Mouse (Mus musculus): Measurements from ENCODE around the gene Barhl1.

Barhl1 gene

DNA sequence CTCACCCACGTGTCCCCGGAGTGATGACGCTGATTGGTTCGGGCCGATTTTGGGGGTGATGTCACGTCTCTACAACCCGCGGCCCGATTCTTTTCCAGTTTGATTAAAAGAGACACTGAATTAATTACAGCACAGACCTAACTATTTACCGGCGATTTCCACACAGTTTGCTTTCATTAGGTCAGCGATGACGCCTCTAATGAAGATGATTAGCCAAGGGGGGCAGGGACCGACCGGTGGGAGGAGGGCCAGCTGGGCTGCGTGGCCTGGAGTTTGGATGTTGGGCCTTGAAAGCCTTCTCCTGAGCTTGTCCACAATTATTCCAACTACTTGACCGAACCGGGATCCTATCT, at the start of gene Barhl1:
TSS of gene Barhl1 (minus strand) at position 156 of the 353 bp plus-strand sequence.
- no peak for TF ChIP-seq GATA4 (IDR thresholded peaks at IDR 0.05; ENCODE audit: insufficient replicate concordance, low read length)

- no peak for TF ChIP-seq GATA4 (IDR thresholded peaks at IDR 0.05; ENCODE audit: insufficient replicate concordance, low read length)
These were observed 47.1 kb upstream of the Barhl1 start for GRCm38 (mm10) chr2:28963565-28963964.

DNA sequence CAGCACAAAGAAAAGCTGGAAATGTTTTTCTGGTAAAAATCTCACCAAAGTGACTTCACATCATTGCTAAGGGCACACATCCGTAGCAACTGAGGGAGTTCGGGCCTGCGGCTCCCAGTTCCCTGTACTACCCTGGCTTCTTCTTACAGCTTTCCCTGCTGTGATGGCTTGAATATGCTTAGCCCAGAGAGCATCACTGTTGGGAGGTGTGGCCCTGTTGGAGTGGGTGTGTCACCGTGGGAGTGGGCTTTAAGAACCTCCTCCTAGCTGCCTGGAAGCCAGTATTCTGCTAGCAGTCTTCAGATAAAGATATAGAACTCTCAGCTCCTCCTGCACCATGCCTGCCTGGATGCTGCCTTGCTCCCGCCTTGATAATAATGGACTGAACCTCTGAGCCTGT, 45.2 kb upstream of the Barhl1 start:
- no peak for TF ChIP-seq GATA4 (IDR thresholded peaks at IDR 0.05; ENCODE audit: insufficient replicate concordance, low read length)

DNA sequence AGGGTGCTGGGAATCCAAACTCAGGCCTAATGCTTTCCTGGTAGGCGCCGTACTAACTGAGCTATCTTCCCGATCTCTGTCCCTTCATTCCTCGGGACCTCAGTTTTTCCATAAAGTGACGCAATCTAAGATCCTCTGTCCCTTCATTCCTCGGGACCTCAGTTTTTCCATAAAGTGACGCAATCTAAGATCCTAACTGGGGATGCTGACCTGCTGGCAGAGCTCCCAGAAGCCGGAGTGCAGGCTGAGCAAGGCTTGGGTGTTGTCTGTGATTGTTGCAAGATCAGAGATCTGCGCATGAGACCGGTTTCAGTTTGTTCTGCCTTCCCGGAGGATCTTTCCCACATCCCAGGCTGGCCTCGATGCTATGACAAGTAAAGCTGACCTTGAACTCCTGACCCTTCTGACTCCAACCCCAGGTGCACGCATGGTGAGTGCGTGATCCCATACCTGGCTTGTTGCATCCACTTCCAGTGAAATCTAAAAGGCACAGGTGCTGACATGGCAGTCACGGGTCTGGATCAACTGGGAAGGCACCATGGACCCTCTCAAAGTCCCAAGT, 44.6 kb upstream of the Barhl1 start:
- no peak for TF ChIP-seq GATA4 (IDR thresholded peaks at IDR 0.05; ENCODE audit: insufficient replicate concordance, low read length)

DNA sequence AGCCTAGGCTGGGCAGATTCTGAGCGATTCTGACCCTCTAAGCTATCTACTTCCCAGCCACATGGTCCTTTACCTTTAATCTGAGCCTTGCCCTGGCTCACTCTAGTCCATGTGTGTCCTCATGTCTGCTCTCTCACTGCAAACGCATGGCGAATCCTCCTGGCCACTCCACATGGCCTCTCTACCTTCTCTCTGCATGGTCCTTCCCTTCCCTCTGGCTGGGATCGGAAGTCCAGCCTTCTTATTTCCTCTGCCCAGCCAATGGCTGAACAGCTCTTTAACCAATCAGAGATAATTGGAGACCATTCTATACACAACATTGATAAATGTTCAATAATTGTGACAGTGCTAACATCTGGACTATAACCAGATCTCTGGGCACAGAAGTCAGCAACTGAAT, 40.4 kb upstream of the Barhl1 start:
- no peak for TF ChIP-seq GATA4 (IDR thresholded peaks at IDR 0.05; ENCODE audit: insufficient replicate concordance, low read length)

- TF ChIP-seq GATA4 (IDR thresholded peaks at IDR 0.05; ENCODE audit: insufficient replicate concordance, low read length) = no peak
These were observed 38.1 kb upstream of the Barhl1 start for GRCm38 (mm10) chr2:28954595-28954994.

DNA sequence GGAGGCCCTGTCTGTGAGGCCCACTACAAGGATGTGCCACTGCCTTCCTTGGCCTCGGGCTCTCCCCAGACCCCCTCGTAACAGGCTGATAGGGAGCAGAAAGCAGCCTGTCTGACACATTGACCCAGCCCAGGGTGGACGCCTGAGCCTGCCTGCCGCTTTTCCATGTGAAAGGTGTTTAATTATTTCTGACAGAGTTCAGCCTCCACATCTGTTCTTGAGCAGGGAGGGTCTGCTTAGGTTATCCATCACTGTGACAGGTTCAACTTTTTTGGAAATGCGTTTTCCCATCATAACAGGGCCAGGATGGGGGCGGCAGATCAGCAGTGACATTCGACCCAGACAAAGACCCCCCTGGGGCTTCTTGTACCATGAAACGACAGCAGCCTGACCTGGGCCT, 36.5 kb upstream of the Barhl1 start:
- TF ChIP-seq GATA4 (IDR thresholded peaks at IDR 0.05; ENCODE audit: insufficient replicate concordance, low read length) = no peak

GRCm38 (mm10) chr2:28946312-28946711, 29.8 kb upstream of the Barhl1 start:
- TF ChIP-seq GATA4 (IDR thresholded peaks at IDR 0.05; ENCODE audit: insufficient replicate concordance, low read length) = no peak

GRCm38 (mm10) chr2:28945388-28945787, 28.9 kb upstream of the Barhl1 start:
- TF ChIP-seq GATA4 (IDR thresholded peaks at IDR 0.05; ENCODE audit: insufficient replicate concordance, low read length) = no peak

DNA sequence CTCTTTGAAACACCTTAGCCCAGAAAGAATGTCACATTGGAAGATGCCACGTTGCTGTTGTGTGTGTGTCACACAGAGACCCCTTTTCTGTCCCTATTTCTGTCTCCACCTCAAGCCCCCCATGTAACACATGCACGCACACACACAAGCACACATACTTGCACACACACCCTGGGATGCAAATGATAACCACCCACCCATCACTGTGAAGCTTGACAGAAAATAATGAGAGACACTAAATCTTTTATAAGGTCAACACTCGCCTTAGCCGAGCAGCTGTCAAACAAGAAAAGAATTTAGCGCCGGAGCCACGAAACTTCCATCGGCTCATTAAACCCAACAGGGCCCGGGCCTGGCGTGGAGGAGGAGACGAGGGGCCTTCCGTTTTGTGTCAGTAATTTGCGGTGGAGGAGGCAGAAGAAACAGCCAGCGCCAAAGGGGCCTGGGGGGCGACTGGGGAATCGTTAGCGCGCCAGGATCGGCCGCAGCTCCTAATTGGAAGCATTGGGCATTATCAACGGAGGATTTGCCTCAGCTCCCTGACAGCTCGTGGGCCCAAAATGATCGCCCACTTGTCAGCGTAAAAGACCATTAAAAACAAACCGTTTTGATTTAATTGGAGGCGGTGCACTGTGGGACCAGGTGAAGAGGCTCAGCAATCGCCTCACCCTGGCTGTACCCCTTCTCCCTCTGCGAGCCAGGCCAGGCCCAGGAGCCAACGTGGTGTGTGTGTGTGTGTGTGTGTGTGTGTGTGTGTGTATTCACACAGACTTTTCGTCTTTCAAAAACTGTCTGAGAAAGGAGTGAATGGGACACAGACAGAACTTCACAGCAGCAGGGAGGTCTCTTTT, 27.4 kb upstream of the Barhl1 start:
- no peak for TF ChIP-seq GATA4 (IDR thresholded peaks at IDR 0.05; ENCODE audit: insufficient replicate concordance, low read length)

- TF ChIP-seq GATA4 (IDR thresholded peaks at IDR 0.05; ENCODE audit: insufficient replicate concordance, low read length) = no peak
These were observed 22.5 kb upstream of the Barhl1 start for GRCm38 (mm10) chr2:28938997-28939396.

DNA sequence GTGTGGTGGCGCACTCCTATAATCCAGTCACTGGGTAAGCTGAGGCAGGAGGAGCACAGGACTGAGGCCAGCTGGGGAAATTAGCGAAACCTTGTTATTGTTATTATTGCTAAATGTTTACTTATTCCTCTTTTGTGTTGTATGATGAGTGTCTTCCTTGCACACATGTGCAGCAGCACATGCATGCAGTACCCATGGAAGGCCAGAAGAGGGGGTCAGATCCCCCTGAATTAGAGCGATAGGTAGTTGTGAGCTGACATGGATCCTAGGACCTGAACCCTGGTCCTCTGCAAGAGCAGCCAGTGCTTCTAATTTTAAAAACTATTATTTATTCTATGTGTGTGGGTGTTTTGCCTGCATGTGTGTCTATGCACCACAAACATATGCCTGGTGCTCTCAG, 14.1 kb upstream of the Barhl1 start:
- TF ChIP-seq GATA4 (IDR thresholded peaks at IDR 0.05; ENCODE audit: insufficient replicate concordance, low read length) = no peak

DNA sequence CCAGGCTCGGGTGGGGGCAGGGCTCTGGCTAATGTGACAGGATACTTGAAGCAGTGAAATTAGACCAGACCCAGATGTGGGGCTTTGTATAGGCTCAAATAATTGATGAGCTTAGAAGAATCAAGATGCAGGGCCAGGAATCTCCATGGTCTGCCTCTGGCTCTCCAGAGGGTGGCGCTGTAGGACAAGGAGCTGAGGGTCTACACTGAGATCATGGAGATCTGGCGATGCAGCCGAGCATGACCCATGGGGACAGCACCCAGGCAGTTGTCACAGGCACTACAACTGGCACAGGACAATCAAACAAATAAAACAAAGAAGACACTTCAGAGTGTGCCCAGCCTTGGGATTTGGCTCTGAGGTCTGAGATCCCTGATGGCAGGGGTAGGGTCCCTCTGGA, 7.4 kb upstream of the Barhl1 start:
- TF ChIP-seq GATA4 (IDR thresholded peaks at IDR 0.05; ENCODE audit: insufficient replicate concordance, low read length) = no peak

DNA sequence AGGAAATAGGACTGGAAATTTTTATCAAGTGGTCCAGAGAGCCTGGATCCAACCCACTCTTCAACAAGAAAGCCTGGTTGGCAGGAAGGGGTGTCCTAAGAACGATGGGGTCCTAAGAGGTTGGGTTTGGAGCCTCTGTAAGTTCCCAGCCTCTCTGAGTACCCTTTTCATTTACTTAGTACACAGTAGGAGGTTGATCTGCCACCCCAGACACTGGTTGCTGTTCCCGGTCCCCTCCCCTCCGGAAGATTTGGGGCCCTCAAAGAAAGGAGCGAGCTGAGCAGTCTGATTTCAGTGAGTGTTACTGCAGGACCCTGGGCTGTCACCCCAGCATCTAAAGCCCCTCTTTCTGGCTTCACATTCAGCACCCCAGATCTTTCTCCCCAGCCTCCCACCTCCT, 2.5 kb upstream of the Barhl1 start:
- TF ChIP-seq GATA4 (IDR thresholded peaks at IDR 0.05; ENCODE audit: insufficient replicate concordance, low read length) = no peak

- no peak for TF ChIP-seq GATA4 (IDR thresholded peaks at IDR 0.05; ENCODE audit: insufficient replicate concordance, low read length)
These were observed 1.3 kb upstream of the Barhl1 start for GRCm38 (mm10) chr2:28917518-28918361.

DNA sequence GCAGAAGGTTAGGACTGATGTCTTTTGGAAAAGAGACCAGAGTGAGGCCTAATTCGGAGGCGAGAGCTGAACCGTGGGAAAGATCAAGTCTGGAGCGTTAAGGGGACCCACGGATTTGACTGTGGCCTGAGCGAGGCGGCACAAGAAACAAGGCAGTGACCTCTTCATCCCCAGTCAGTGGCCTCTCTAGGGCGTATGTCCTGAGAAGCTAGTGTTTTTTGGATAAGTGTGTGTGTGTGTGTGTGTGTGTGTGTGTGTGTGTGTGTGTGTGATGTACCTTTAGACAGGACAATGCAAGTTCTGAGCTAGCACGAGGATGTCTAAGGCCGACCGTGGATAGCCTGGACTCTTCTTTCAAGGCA, 669 bp upstream of the Barhl1 start:
- TF ChIP-seq GATA4 (IDR thresholded peaks at IDR 0.05; ENCODE audit: insufficient replicate concordance, low read length) = no peak

All from liver, adult (tissue).